Mouse (Mus musculus) ES-E14 (cell line): Measurements from ENCODE around the gene Zmiz1. TPM values are rescaled to one million over a fixed set of nuclear protein-coding genes. Genes with fewer than 3 reads are reported as not detected.

Experiments used
- DNase-seq: peaks from one replicate; pipeline ENCODE4 v3.0.0-alpha.2; 2013; ENCODE audit warnings: low read depth, low spot score
- H3K27ac ChIP-seq: 2 replicates; pipeline ENCODE4 v1.5.1; 2012; ENCODE audit warnings: low read depth, mild to moderate bottlenecking, low read length, moderate library complexity, mixed read lengths; ENCODE audit not compliant: poor library complexity, insufficient read depth, severe bottlenecking
- H3K36me3 ChIP-seq: 2 replicates; pipeline ENCODE4 v1.6.1; 2012; ENCODE audit warnings: mild to moderate bottlenecking, low read length, moderate library complexity, mixed read lengths; ENCODE audit not compliant: control insufficient read depth, poor library complexity, insufficient read depth, severe bottlenecking
- H3K4me1 ChIP-seq, 2 experiments: fragments of 150-350 bp in 1 of 2; sonication (generic) in 1 of 2; 2 replicates each; pipeline ENCODE4 v1.6.1; 2012; ENCODE audit warnings: low read length in 2 of 2, mild to moderate bottlenecking in 1 of 2, mixed read lengths in 1 of 2; ENCODE audit not compliant: control insufficient read depth in 2 of 2, insufficient read depth in 2 of 2, poor library complexity in 1 of 2
- H3K4me3 ChIP-seq, 2 experiments: fragments of 150-350 bp in 1 of 2; sonication (generic) in 1 of 2; 2 replicates each; pipeline ENCODE4 v1.5.1; 2012; ENCODE audit warnings: low read length in 2 of 2, low read depth in 1 of 2, mild to moderate bottlenecking in 1 of 2, mixed read lengths in 1 of 2; ENCODE audit not compliant: insufficient read depth in 1 of 2, poor library complexity in 1 of 2, severe bottlenecking in 1 of 2
- H3K9ac ChIP-seq: 2 replicates; pipeline ENCODE4 v1.6.1; 2012; ENCODE audit warnings: low read depth, mild to moderate bottlenecking, low read length, mixed read lengths; ENCODE audit not compliant: poor library complexity, insufficient read depth, severe bottlenecking
- H3K9me3 ChIP-seq: fragments of 150-350 bp; sonication (generic); 2 replicates; pipeline ENCODE4 v1.6.1; 2012; ENCODE audit warnings: low read depth, mild to moderate bottlenecking, low read length; ENCODE audit not compliant: control insufficient read depth, insufficient read depth
- CHD2 ChIP-seq: IDR thresholded peaks from 2 replicates; pipeline ENCODE4 v1.6.1; 2014; ENCODE audit warnings: mild to moderate bottlenecking, low read depth, low read length, inconsistent platforms
- HCFC1 ChIP-seq: IDR thresholded peaks from 2 replicates; pipeline ENCODE4 v1.6.1; 2012; ENCODE audit warnings: low read length, inconsistent platforms, borderline replicate concordance; ENCODE audit not compliant: insufficient read depth
- MAFK ChIP-seq: IDR thresholded peaks from 2 replicates; pipeline ENCODE4 v1.6.1; 2014; ENCODE audit warnings: mild to moderate bottlenecking, low read depth, low read length, inconsistent platforms; ENCODE audit not compliant: insufficient read depth
- ZC3H11A ChIP-seq: IDR thresholded peaks from 2 replicates; pipeline ENCODE4 v1.6.1; 2012; ENCODE audit warnings: low read depth, mild to moderate bottlenecking, inconsistent platforms, low read length, borderline replicate concordance
- ZNF384 ChIP-seq: IDR thresholded peaks from 2 replicates; pipeline ENCODE4 v1.6.1; 2012; ENCODE audit warnings: low read depth, low read length, inconsistent platforms
- in situ Hi-C, 2 experiments: fragments of 600-800 bp; cut with MboI; formaldehyde crosslinking; loops; one replicate each; pipeline ENCODE4 v1.15.1; 2025; ENCODE audit warnings: low sequenced_read_pairs in 2 of 2, inconsistent platforms in 1 of 2; ENCODE audit not compliant: unreplicated experiment in 2 of 2
- total RNA-seq: library from RNA; depleted of rRNA; stranded (reverse); fragments of 300-350 nt; gene quantifications from 2 replicates; pipeline ENCODE4 v1.2.3, GENCODE M21; 2012

Zmiz1 gene
- total RNA-seq, 1 experiment: 16.9 TPM

DNA sequence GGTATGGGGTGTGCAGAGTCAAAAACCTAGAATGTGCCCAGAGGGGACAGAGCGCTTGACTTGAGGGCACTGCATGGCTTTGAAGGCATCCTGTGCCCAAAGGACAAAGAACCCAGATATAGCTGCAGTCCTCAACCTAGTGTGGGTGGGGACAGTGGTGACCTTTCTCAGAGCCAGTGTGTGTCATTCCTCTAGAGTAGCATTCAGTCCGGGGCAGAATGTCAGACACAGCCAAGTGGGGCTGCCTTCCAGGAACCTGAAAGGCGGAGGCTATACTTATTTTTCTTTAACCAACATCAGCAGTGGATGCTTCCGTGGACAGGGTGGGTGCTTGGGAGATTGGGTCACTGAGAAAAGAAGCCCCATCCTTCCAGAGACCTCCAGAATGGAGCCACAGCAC lies 103.5 kb downstream of the Zmiz1 start:
- TF ChIP-seq CHD2 (no peak), HCFC1 (no peak), ZNF384 (no peak)
- H3K9me3 ChIP-seq: no peaks in the 10 kb centered on the region
- no peaks in the 10 kb centered on the region for H3K36me3 ChIP-seq
- DNase-seq: no peak
- H3K27ac ChIP-seq: no peak overlapping the region
- in situ Hi-C loops: loop anchor here (25.0 kb wide), 2 partner anchors 575 to 1050 kb away; no protein-coding TSS in a partner anchor
- no peaks in the 10 kb centered on the region for H3K4me1 ChIP-seq
- no peak overlapping the region for H3K4me3 ChIP-seq
- no peak overlapping the region for H3K9ac ChIP-seq

DNA sequence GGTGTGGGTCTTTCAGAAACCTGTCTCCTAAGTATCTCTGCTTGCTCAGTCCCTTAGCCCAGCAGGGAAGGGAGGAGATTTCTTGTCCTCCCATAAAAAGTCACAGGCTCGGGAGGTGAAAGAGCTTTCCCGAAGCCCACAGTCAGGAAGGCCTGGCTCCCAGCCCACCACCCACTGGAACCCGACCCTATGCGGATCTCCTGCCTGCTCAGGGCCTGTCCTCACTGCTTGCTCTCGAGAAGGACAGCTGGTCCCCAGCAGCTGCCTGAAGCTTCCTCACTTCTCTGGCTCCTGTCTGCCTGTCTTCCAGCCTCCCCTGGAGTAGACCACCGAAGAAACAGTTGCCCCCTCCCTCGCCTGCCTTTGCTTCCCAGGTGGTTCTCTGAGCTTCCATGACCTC lies 103.9 kb downstream of the Zmiz1 start:
- no peak for DNase-seq
- H3K36me3 ChIP-seq: no peaks in the 10 kb centered on the region
- in situ Hi-C loops: loop anchor here (25.0 kb wide), 2 partner anchors 576 to 1051 kb away; no protein-coding TSS in a partner anchor
- no peak overlapping the region for H3K9ac ChIP-seq
- TF ChIP-seq MAFK: no peak
- no peak for TF ChIP-seq HCFC1
- no peak for TF ChIP-seq ZC3H11A
- TF ChIP-seq ZNF384: no peak
- no peak for TF ChIP-seq CHD2
- H3K27ac ChIP-seq: no peak overlapping the region
- H3K4me1 ChIP-seq: no peaks in the 10 kb centered on the region
- no peak overlapping the region for H3K4me3 ChIP-seq
- no peaks in the 10 kb centered on the region for H3K9me3 ChIP-seq

DNA sequence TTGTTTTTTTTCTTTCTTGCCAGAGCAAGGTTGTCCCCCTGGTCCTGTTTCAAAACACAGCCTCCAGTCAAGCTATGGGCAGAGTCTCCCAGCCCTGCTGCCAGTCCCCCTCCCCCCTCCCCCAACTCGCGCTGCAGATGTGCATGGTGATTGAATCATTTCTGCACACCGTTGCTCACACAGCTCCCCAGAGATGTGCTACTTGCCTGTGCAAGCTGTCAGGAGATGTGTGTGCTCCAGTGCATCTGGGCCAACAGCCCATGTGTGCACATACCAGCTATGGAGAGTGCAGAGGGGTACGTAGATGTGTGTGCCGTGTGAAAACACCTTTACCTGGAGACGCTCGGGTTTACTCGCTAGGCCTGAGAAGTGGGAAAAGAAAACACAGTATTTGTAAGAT lies 105.6 kb downstream of the Zmiz1 start:
- Histone ChIP-seq H3K4me3 (no peak overlapping the region), H3K9me3 (no peaks in the 10 kb centered on the region), H3K36me3 (no peaks in the 10 kb centered on the region), H3K4me1 (no peaks in the 10 kb centered on the region), H3K27ac (no peak overlapping the region), H3K9ac (no peak overlapping the region)
- no peak for DNase-seq
- in situ Hi-C loops: loop anchor here (25.0 kb wide), 2 partner anchors 577 to 1052 kb away; no protein-coding TSS in a partner anchor
- no peak for TF ChIP-seq MAFK
- no peak for TF ChIP-seq ZC3H11A

DNA sequence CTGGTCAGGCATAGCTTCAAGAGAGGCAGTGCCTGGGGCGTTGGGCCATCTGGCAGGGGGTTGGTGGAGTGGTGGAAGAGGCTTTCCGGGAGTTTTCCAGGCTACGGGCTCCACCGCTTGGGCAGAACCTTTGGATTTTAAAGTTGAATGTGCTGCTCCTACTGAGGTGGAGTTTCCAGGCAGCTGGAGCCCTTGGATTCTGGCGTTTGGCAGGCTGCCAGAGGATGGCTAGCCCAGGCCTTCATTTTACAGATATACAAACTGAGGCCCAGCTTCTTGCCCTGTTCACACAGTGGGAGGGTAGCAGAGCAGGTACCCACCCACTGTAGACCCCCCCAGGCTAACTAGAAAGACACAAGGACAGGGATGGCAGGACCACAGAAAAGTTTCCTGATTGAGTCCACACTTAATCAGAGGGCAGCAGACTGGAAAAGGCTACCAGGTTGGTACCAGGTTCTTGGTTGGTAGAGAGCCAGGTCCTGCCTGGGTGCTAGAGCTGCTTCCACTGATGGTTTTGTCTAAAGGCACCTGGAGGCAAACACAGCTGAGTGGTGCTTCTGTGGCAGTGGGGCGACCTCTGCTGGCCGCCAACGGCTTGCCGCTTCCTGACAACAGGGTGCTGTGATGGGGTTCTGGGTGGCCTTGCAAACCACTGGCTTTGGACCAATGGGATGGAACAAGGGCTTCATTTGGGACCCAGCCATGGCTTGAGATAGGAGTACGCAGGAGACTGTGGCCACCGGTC lies 106.5 kb downstream of the Zmiz1 start:
- Histone ChIP-seq H3K27ac (no peak overlapping the region), H3K4me3 (no peak overlapping the region), H3K36me3 (no peaks in the 10 kb centered on the region), H3K9ac (no peak overlapping the region), H3K9me3 (no peaks in the 10 kb centered on the region), H3K4me1 (no peaks in the 10 kb centered on the region)
- in situ Hi-C loops: loop anchor here (25.0 kb wide), 2 partner anchors 578 to 1053 kb away; no protein-coding TSS in a partner anchor
- TF ChIP-seq CHD2: no peak
- TF ChIP-seq ZC3H11A: peak; percentile 85
- DNase-seq: peak; percentile 51

DNA sequence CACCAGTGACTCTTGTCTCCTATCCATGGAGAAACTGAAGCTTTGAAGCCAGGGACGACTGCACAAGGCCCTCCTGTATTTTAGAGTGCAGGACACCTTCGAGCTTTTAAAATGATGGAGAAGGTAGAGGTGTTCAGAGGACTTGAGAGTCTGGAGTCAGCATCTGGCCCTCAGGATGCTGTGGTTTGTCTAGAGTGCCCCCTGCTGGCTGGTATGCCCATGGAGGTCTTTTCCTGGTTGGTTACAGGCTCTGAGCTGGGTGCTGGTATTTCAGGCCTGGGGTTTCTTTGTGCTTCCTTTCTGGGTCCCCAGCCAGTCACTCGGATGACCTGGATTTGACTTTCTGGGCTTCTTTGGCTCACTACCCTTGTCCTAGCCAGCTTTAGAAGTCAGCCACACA lies 108.3 kb downstream of the Zmiz1 start:
- DNase-seq: peak; percentile 68
- Histone ChIP-seq H3K4me3 (no peak overlapping the region), H3K36me3 (no peaks in the 10 kb centered on the region), H3K9ac (no peak overlapping the region), H3K4me1 (peaks cover 0 to 2% of the 10 kb centered on the region in 2 experiments; a peak in 1 of 4 replicates), H3K27ac (no peak overlapping the region), H3K9me3 (no peaks in the 10 kb centered on the region)
- in situ Hi-C loops: loop anchor here (25.0 kb wide), 2 partner anchors 580 to 1055 kb away; no protein-coding TSS in a partner anchor
- TF ChIP-seq ZC3H11A: no peak
- TF ChIP-seq CHD2: no peak
- TF ChIP-seq HCFC1: no peak
- TF ChIP-seq ZNF384: no peak
- no peak for TF ChIP-seq MAFK
